Mouse (Mus musculus): Measurements from ENCODE around the gene Ube2v1.
"Not testable (repeated sequence)": the region's sequence is repeated elsewhere in the genome, so short reads cannot be mapped to it uniquely, and the experiment has no call there.

Ube2v1 gene

GRCm38 (mm10) chr2:167629665-167630209 is 2.2 kb downstream of the Ube2v1 start:
- in situ Hi-C loops (cut with MboI; ENCODE audit: low pct_unique_long_range_greater_than_20kb in 1 of 2, low sequenced_read_pairs in 2 of 2, unreplicated experiment in 1 of 2) = no loop called here

DNA sequence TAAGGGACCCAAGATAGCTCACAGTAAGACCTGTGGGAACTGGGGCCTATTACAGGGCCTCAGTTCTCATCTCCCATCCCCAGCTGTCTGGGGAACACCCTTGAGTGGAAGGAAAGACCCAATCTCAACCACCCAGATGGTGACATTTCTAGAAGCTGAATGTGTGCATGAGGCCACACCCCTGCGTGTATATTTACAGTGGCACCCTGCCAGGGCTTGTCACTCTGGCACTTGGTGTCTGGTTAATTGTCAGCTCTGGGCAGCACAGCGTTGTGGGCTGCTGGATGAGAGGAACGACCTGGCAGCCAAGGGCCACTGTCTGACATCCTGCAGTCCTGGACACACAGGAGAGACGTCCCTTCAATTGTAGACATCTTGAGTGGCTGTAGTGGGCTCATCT is 3.0 kb downstream of the Ube2v1 start:
- in situ Hi-C loops (cut with MboI; ENCODE audit: low pct_unique_long_range_greater_than_20kb in 1 of 2, low sequenced_read_pairs in 2 of 2, unreplicated experiment in 1 of 2) = no loop called here

DNA sequence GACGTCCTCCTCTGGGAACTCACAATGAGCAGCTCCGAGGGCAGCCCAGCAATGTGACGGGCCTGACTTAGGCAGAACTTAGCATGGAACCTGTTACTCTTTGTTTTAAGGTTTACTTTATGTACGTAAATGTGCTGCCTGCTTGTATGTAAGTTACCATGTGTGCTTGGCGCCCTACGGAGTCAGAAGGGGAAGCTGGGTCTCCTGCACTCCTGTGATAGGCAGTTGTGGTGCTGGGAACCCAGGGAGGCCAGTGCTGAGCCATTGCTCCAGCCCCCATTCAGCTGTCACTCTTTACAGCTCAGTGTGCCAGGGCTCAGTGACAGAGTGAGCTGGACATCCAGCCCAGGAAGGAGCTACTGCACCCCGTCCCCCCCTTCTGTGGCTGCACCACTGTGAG is 4.9 kb downstream of the Ube2v1 start:
- in situ Hi-C loops (cut with MboI; ENCODE audit: low pct_unique_long_range_greater_than_20kb in 1 of 2, low sequenced_read_pairs in 2 of 2, unreplicated experiment in 1 of 2) = no loop called here

DNA sequence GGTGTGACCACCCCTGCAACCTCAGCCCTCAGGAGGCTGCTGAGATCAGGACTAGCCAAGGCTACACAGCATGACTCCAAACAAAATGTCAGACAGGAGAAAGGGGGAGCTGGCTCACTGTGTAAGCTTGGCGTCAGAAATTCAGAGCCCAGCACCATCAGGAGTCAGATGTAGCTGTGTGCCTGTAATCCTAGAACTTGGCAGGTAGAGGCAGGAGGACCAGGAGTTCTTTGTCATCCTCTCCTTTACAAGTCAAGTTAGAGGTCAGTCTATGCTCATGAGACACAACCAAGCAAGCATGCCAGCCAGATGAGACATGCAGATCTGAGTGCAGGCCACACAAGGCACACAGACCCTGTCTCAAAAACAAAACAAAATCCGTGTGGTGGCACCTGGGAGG is 6.2 kb downstream of the Ube2v1 start:
- in situ Hi-C loops (cut with MboI; ENCODE audit: low pct_unique_long_range_greater_than_20kb in 1 of 2, low sequenced_read_pairs in 2 of 2, unreplicated experiment in 1 of 2) = no loop called here

GRCm38 (mm10) chr2:167624368-167625075 is 7.4 kb downstream of the Ube2v1 start:
- in situ Hi-C loops (cut with MboI; ENCODE audit: low pct_unique_long_range_greater_than_20kb in 1 of 2, low sequenced_read_pairs in 2 of 2, unreplicated experiment in 1 of 2) = no loop called here

DNA sequence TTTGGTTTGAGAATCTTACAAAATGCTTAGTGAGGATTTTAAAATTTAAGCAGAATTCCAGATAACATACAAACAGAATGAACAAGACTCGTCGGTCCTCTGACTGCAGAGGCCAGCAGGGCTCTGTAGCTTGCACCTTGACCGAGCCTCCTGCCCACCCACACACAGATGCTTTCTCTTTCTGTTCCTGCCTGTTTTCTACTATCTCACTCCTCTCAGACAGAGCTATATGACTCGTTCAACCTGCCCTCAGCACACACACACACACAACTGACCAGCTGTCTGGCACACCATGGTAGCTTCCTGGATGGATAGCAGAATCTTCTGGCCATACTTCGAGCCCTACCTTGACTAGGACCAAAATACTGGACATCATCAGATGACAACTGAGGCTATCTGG is 8.9 kb downstream of the Ube2v1 start:
- in situ Hi-C loops (cut with MboI; ENCODE audit: low pct_unique_long_range_greater_than_20kb in 1 of 2, low sequenced_read_pairs in 2 of 2, unreplicated experiment in 1 of 2) = no loop called here

DNA sequence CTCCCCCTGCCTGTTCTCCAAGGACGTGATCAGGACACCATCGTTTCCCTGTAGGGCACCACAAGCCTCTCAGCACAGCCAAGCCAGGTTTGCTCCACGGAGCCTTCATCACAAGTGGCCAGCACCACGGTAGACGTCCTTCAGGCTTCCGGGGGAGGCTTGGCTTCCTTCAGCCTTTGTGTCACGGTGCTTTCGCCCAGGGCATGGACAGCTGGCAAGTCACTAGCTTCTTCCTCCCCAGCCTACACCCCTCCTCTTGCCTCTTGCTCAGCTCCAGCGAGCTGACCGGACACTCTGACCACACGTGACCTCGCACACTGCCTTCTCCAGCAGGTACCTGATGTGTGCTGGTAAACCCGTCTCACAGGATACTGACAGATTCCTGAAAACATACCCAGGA is 9.5 kb downstream of the Ube2v1 start:
- in situ Hi-C loops (cut with MboI; ENCODE audit: low pct_unique_long_range_greater_than_20kb in 1 of 2, low sequenced_read_pairs in 2 of 2, unreplicated experiment in 1 of 2) = no loop called here

DNA sequence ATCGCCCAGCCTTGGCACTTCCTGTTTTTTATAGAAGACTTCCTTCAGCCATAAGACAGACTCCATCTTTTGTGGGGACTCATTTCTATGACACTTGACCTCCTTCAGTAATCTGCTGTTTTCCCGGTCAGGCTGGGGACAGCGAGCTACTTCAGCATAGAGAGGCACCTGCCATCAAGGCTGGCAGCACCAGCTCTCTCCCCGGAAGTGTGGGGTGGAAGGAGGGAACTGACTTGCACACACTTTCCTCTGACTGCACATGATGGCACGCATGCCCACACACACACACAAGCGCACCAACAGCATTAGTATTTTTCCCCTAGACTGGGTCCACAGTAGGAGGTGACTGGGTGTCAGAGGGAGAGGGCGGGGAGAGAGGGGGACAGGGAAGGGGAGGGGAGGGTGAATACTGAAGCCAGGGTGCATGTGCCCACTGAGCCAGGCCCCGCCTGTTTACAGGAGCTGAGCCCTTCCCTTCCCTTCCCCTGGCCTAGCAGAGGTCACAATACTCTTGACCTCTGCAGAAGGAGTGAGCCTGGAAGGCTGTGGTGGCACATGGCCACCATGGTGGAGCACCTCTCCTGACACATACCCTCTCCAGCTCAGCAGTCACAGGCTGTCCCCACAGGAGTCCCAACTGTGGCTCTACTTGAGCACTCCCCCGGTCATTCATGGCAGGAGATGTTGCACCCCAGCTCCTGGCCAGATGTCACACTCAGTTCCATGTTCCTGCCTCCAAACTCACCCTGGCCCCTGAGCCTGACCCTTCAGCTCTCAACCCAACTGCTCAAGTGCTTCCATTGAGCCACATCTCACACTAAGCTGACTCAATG is 10.4 kb downstream of the Ube2v1 start:
- in situ Hi-C loops (cut with MboI; ENCODE audit: low pct_unique_long_range_greater_than_20kb in 1 of 2, low sequenced_read_pairs in 2 of 2, unreplicated experiment in 1 of 2) = no loop called here

DNA sequence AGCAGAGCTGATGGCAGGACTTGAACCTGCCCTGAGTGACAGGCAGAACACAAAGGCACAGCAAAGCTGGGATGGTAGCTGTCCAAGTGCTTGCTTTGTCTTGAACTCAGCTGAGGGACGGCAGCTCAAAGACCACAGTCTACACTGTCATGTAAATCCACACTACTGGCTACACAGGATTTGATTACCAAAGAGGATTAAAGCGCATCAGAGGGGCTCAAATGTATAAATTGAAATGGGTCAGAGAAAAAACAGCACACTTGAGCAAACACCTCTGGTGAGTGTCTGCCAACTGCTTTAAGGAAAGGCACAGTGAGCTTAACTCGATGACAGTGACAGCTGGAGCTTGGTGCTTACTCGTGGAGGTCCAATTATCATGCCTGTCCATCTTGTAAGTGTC is 14.4 kb downstream of the Ube2v1 start:
- in situ Hi-C loops (cut with MboI; ENCODE audit: low pct_unique_long_range_greater_than_20kb in 1 of 2, low sequenced_read_pairs in 2 of 2, unreplicated experiment in 1 of 2) = no loop called here

- in situ Hi-C loops (cut with MboI; ENCODE audit: low pct_unique_long_range_greater_than_20kb in 1 of 2, low sequenced_read_pairs in 2 of 2, unreplicated experiment in 1 of 2) = no loop called here
These were observed 14.9 kb downstream of the Ube2v1 start for GRCm38 (mm10) chr2:167617034-167617433.

GRCm38 (mm10) chr2:167613335-167613734 is 18.6 kb downstream of the Ube2v1 start:
- in situ Hi-C loops (cut with MboI; ENCODE audit: low pct_unique_long_range_greater_than_20kb in 1 of 2, low sequenced_read_pairs in 2 of 2, unreplicated experiment in 1 of 2) = not testable (repeated sequence)

DNA sequence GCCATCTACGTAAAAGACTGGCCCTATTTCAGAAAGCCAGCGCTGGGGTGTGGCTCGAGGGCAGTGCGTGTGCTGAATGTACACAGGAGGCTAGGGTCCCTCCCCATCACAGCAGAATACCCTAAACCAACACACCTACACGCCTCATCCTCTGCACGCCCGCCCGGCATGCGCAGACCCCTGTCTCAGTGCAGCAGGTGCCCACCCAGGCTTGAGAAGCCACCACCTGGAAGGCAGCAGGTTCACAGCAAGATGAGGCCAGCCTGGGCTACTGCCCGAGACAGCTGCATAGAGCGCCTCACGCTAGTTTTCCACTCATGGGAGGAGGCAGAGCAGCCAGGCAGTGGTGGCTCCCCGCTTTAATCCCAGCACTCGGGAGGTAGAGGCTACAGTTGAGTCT is 19.8 kb downstream of the Ube2v1 start:
- in situ Hi-C loops (cut with MboI; ENCODE audit: low pct_unique_long_range_greater_than_20kb in 1 of 2, low sequenced_read_pairs in 2 of 2, unreplicated experiment in 1 of 2) = no loop called here

DNA sequence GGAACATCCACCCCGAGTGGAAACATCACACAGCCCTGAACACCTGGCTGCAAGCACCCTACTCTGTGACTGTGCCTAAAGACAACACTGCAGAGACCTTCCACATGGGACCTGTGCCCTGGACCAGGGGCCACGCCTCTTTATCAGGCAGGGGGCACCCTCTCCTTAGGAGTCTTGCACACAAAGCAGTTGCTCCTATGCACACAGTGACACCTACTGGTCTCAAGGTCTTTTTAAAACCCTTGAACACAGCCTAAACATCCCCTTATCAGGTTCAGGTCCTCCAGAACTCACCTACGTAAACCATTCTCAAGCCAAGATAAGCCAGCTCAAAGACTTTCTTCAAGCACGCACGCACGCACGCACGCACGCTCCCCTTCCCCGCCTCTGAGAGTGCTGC is 20.6 kb downstream of the Ube2v1 start:
- in situ Hi-C loops (cut with MboI; ENCODE audit: low pct_unique_long_range_greater_than_20kb in 1 of 2, low sequenced_read_pairs in 2 of 2, unreplicated experiment in 1 of 2) = no loop called here

- in situ Hi-C loops (cut with MboI; ENCODE audit: low pct_unique_long_range_greater_than_20kb in 1 of 2, low sequenced_read_pairs in 2 of 2, unreplicated experiment in 1 of 2) = no loop called here
These were observed 25.2 kb downstream of the Ube2v1 start for GRCm38 (mm10) chr2:167606745-167607123.

- in situ Hi-C loops (cut with MboI; ENCODE audit: low pct_unique_long_range_greater_than_20kb in 1 of 2, low sequenced_read_pairs in 2 of 2, unreplicated experiment in 1 of 2) = no loop called here
These were observed 25.8 kb downstream of the Ube2v1 start for GRCm38 (mm10) chr2:167605817-167606744.

GRCm38 (mm10) chr2:167605178-167605794 is 26.6 kb downstream of the Ube2v1 start:
- in situ Hi-C loops (cut with MboI; ENCODE audit: low pct_unique_long_range_greater_than_20kb in 1 of 2, low sequenced_read_pairs in 2 of 2, unreplicated experiment in 1 of 2) = no loop called here

DNA sequence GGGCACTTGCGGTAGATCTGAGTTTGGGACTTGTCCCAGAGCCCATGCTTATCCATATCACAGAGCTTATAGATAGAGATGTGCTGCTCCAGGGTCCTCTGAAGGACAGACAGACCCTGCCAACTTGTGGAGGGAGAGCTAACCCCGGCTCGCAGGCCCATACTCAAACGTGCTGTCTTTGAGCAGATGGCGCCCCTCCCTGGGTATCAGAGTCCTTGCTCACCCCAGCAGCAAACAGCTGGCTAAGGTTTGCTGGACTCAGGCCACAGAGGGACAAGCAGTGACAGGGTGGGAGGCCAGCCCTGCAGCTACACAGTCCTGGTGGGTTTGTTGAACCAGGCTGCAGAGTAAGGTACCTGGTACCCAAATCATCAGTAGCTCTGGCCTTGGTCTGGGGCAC is 28.9 kb downstream of the Ube2v1 start:
- in situ Hi-C loops (cut with MboI; ENCODE audit: low pct_unique_long_range_greater_than_20kb in 1 of 2, low sequenced_read_pairs in 2 of 2, unreplicated experiment in 1 of 2) = loop anchor here (5.0 kb wide), 1 partner anchor 71 kb away; no protein-coding TSS in a partner anchor

GRCm38 (mm10) chr2:167602364-167602763 is 29.5 kb downstream of the Ube2v1 start:
- in situ Hi-C loops (cut with MboI; ENCODE audit: low pct_unique_long_range_greater_than_20kb in 1 of 2, low sequenced_read_pairs in 2 of 2, unreplicated experiment in 1 of 2) = loop anchor here (5.0 kb wide), 1 partner anchor 70 kb away; no protein-coding TSS in a partner anchor

Measured in mouse embryonic stem cell (cell line).